Mouse (Mus musculus) liver, embryonic 16.5 days (tissue): ENCODE measurements around the gene Spag8. TPM values are rescaled to one million over a fixed set of nuclear protein-coding genes. Genes with fewer than 3 reads are reported as not detected.

Source experiments
- ATAC-seq: fragments of 200-750 bp; cut with Nextera tagmentation; 2 replicates; pipeline ENCODE4 v1.8.0; 2017; ENCODE audit warnings: low read depth, mild to moderate bottlenecking, moderate number of reproducible peaks, moderate library complexity
- H3K27ac ChIP-seq: fragments of 300-500 bp; sonication (generic); 2 replicates; pipeline ENCODE4 v1.5.1; 2014; ENCODE audit warnings: mild to moderate bottlenecking, low read length
- H3K27me3 ChIP-seq: fragments of 300-500 bp; sonication (generic); 2 replicates; pipeline ENCODE4 v1.6.1; 2014; ENCODE audit warnings: low read depth, low read length, mixed read lengths; ENCODE audit not compliant: control insufficient read depth, insufficient read depth
- H3K36me3 ChIP-seq: fragments of 300-500 bp; sonication (generic); 2 replicates; pipeline ENCODE4 v1.6.1; 2014; ENCODE audit warnings: mild to moderate bottlenecking; ENCODE audit not compliant: control insufficient read depth, insufficient read depth
- H3K4me1 ChIP-seq: fragments of 300-500 bp; sonication (generic); 2 replicates; pipeline ENCODE4 v1.6.1; 2014; ENCODE audit warnings: low read depth, low read length, mixed read lengths; ENCODE audit not compliant: control insufficient read depth
- H3K4me2 ChIP-seq: fragments of 300-500 bp; sonication (generic); 2 replicates; pipeline ENCODE4 v1.6.1; 2014; ENCODE audit warnings: low read depth, low read length, mixed read lengths
- H3K4me3 ChIP-seq: fragments of 300-500 bp; sonication (generic); 2 replicates; pipeline ENCODE4 v1.5.1; 2014; ENCODE audit warnings: low read depth, mild to moderate bottlenecking, low read length
- H3K9ac ChIP-seq: fragments of 300-500 bp; sonication (generic); 2 replicates; pipeline ENCODE4 v1.6.1; 2014; ENCODE audit warnings: low read depth, low read length
- H3K9me3 ChIP-seq: fragments of 300-500 bp; sonication (generic); replicated peaks from 2 replicates; pipeline ENCODE4 v1.6.1; 2016; ENCODE audit warnings: low read length; ENCODE audit not compliant: control insufficient read depth
- WGBS: fragments of 180-500 bp; shearing (Covaris S2); extraction: QIAGEN DNeasy Blood & Tissue Kit; methylation state at CpG from one replicate; pipeline ENCODE4 v1.1.7; 2014; ENCODE audit not compliant: insufficient replicate concordance; 5-methylcytosine and 5-hydroxymethylcytosine counted together
- polyA plus RNA-seq: library from polyadenylated mRNA; unstranded; fragments of >200 nt; fragmentation: Nextera tagmentation; extraction: Ambion mirVana; gene quantifications from 2 replicates; pipeline ENCODE4 v1.2.1, GENCODE M21; 2015

The Spag8 gene
- polyA plus RNA-seq: 0.08 and 0.20 TPM in 2 replicates

DNA sequence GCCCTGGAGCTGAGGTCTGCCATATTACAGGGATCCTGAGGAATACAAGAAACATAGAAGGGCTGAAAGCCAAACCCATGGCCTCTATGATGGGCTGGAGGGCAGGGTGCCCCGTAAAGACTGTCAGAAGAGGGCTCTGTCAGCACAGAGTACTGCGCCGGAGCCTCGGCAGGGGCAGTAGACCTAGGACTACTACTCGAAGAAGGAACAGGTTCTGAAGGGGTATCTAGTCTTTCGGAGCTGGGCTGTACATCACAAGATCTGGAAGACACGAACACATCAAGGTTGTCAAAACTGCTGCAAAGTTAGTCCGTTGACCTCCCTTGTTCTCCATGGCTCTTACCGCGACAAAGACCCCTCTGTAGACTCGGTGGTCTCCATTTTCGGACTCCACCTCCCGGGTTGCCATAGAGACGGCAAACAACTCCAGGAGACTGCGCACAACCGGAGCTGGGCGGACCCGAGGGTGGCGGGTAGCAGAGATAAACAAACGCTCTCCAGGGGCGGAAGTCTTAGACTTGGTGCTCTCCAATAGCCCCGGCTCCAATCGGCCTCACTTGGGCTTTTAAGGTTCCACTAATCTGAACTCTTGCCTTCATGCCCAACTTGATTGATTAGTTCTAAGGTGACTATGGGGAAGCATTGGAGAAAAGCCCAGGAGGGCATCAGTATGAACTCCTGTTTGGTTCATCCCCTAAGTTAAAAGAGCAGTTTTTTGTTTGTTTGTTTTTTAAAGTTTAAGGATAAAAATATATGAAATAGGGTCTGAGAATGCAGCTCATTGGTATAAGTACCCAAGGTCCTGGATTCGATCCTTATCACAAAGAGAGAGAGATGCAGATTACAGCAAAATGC lies at the start of gene Spag8:
TSS of gene Spag8 (minus strand) at position 434 of the 855 bp plus-strand sequence.
- Histone ChIP-seq H3K4me3 (peak within 1 kb of the TSS; percentile 35), H3K36me3 (no peaks in the 10 kb centered on the region), H3K4me2 (peak within 1 kb of the TSS; percentile 47), H3K27me3 (no peaks in the 10 kb centered on the region), H3K27ac (no peak within 1 kb of the TSS), H3K9ac (no peak within 1 kb of the TSS), H3K9me3 (peaks cover 6% of the 10 kb centered on the region), H3K4me1 (peaks cover 14% of the 10 kb centered on the region)
- WGBS: 17% methylated on average over 24 of the region's 24 CpGs
- no peak for ATAC-seq

- Histone ChIP-seq H3K9me3 (no peaks in the 10 kb centered on the region), H3K9ac (no peak within 1 kb of the TSS), H3K4me2 (no peak within 1 kb of the TSS), H3K27me3 (no peaks in the 10 kb centered on the region), H3K4me1 (no peaks in the 10 kb centered on the region), H3K4me3 (no peak within 1 kb of the TSS), H3K27ac (no peak within 1 kb of the TSS), H3K36me3 (no peaks in the 10 kb centered on the region)
- ATAC-seq: no peak
- 70% methylated on average over 6 of the region's 6 CpGs for WGBS
Measured at GRCm38 (mm10) chr4:43700707-43701106, 47.3 kb upstream of the Spag8 start, which contains the start of gene Olfr70. Gene Olfr70 (minus strand): TSS chr4:43700807.

DNA sequence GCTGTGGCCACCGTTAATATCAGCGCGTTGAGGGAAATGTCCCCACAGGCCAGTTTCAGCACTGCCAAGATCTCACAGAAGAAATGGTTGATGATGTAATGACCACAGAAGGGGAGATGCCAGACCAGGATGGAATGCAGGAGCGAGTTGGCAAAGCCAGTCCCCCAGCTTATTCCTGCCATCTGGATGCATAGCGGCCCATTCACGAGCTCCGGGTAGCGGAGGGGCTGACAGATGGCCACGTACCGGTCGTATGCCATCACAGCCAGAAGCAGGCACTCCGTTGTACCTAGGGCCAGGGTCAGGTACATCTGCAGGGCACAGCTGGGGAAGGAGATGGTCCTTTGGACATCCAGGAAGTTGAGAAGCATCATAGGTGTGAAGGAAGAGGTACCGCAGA lies 43.2 kb upstream of the Spag8 start:
- H3K27ac ChIP-seq: no peak overlapping the region
- no peak overlapping the region for H3K4me3 ChIP-seq
- no peak overlapping the region for H3K4me2 ChIP-seq
- WGBS: 80% methylated on average over 13 of the region's 13 CpGs
- H3K36me3 ChIP-seq: no peaks in the 10 kb centered on the region
- no peaks in the 10 kb centered on the region for H3K9me3 ChIP-seq
- H3K9ac ChIP-seq: no peak overlapping the region
- H3K4me1 ChIP-seq: peaks cover 12% of the 10 kb centered on the region
- H3K27me3 ChIP-seq: no peaks in the 10 kb centered on the region
- no peak for ATAC-seq

GRCm38 (mm10) chr4:43695249-43695671 lies 41.9 kb upstream of the Spag8 start:
- Histone ChIP-seq H3K4me2 (no peak overlapping the region), H3K27ac (no peak overlapping the region), H3K4me1 (peaks cover 12% of the 10 kb centered on the region), H3K36me3 (no peaks in the 10 kb centered on the region), H3K9ac (no peak overlapping the region), H3K27me3 (no peaks in the 10 kb centered on the region), H3K4me3 (no peak overlapping the region), H3K9me3 (no peaks in the 10 kb centered on the region)
- WGBS: 29% methylated on average over 9 of the region's 9 CpGs
- no peak for ATAC-seq

GRCm38 (mm10) chr4:43694439-43695248 lies 41.2 kb upstream of the Spag8 start:
- Histone ChIP-seq H3K36me3 (no peaks in the 10 kb centered on the region), H3K9me3 (no peaks in the 10 kb centered on the region), H3K27ac (no peak overlapping the region), H3K4me3 (no peak overlapping the region), H3K9ac (no peak overlapping the region), H3K4me2 (no peak overlapping the region), H3K27me3 (no peaks in the 10 kb centered on the region), H3K4me1 (peaks cover 12% of the 10 kb centered on the region)
- ATAC-seq: no peak
- 35% methylated on average over 1 of the region's 1 CpGs for WGBS

- peak; percentile 39 for ATAC-seq
- no peaks in the 10 kb centered on the region for H3K36me3 ChIP-seq
- peaks cover 12% of the 10 kb centered on the region for H3K4me1 ChIP-seq
- no peaks in the 10 kb centered on the region for H3K27me3 ChIP-seq
- H3K27ac ChIP-seq: no peak overlapping the region
- no peaks in the 10 kb centered on the region for H3K9me3 ChIP-seq
- WGBS: 21% methylated on average over 5 of the region's 5 CpGs
- no peak overlapping the region for H3K4me2 ChIP-seq
- H3K4me3 ChIP-seq: no peak overlapping the region
- no peak overlapping the region for H3K9ac ChIP-seq
Measured at GRCm38 (mm10) chr4:43693806-43694241, 40.4 kb upstream of the Spag8 start.

DNA sequence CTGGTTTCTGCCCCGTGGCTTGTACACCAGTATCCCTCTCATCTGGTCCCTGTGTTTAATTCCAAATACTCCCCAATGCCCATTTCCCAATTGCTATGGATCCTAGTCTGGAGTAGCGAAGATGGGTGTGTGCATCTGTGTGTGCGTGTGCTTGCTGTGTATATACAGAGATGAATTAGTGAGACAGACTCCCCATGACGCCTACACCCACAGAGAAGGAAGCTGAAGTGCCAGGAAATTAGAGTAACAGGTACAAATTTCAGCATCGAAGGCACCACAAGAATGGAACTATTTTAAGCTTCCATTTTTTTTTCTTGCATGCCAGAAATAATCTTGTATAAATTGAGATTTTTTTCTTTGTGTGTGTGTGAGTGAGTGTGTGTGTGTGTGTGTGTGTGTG lies 37.6 kb upstream of the Spag8 start:
- no peak overlapping the region for H3K4me2 ChIP-seq
- H3K4me3 ChIP-seq: no peak overlapping the region
- H3K27me3 ChIP-seq: no peaks in the 10 kb centered on the region
- ATAC-seq: no peak
- no peak overlapping the region for H3K9ac ChIP-seq
- no peaks in the 10 kb centered on the region for H3K9me3 ChIP-seq
- H3K27ac ChIP-seq: no peak overlapping the region
- WGBS: 54% methylated on average over 5 of the region's 5 CpGs
- no peaks in the 10 kb centered on the region for H3K36me3 ChIP-seq
- peaks cover 12% of the 10 kb centered on the region for H3K4me1 ChIP-seq

- Histone ChIP-seq H3K4me1 (peaks cover 9% of the 10 kb centered on the region), H3K27ac (no peak overlapping the region)
- 89% methylated on average over 17 of the region's 17 CpGs for WGBS
Measured at GRCm38 (mm10) chr4:43690021-43690420, 36.6 kb upstream of the Spag8 start.

More at GRCm38 (mm10) chr4:43690021-43690420, 36.6 kb upstream of the Spag8 start:
- Histone ChIP-seq H3K27me3 (no peaks in the 10 kb centered on the region), H3K9me3 (no peaks in the 10 kb centered on the region), H3K9ac (no peak overlapping the region), H3K4me2 (no peak overlapping the region), H3K4me3 (no peak overlapping the region), H3K36me3 (no peaks in the 10 kb centered on the region)
- ATAC-seq: no peak
